Mouse (Mus musculus) kidney, postnatal 4 days (tissue): ENCODE results near the gene Foxp2.
A peak's percentile ranks its signal among the peaks of the same experiment; 100 is the strongest.

Source experiments
- DNase-seq, 2 experiments: peaks; one replicate each; pipeline ENCODE4 v3.0.0; 2021; ENCODE audit warnings: mixed read lengths in 2 of 2

Gene Foxp2

GRCm38 (mm10) chr6:14901183-14901970 lies at the start of gene Foxp2:
Gene Foxp2, plus strand, starts transcription at chr6:14901349.
- DNase-seq: peak; percentile 64 to 76

GRCm38 (mm10) chr6:14885199-14885598 lies 15.9 kb upstream of the Foxp2 start:
- DNase-seq: no peak

- no peak for DNase-seq
These were observed 4.1 kb upstream of the Foxp2 start for GRCm38 (mm10) chr6:14897028-14897427.

- peak; percentile 24 to 37 for DNase-seq
These were observed 2.9 kb upstream of the Foxp2 start for GRCm38 (mm10) chr6:14898096-14898855.

- DNase-seq: peak; percentile 5 to 6
These were observed 2.0 kb upstream of the Foxp2 start for GRCm38 (mm10) chr6:14899021-14899610.

- peak; percentile 16 to 34 for DNase-seq
These were observed 1.1 kb upstream of the Foxp2 start for GRCm38 (mm10) chr6:14899936-14900578.

- peak; percentile 68 to 73 for DNase-seq
These were observed 549 bp upstream of the Foxp2 start for GRCm38 (mm10) chr6:14900579-14901021.

- peak in 1 of 2 experiments; percentile 6 for DNase-seq
These were observed 972 bp downstream of the Foxp2 start for GRCm38 (mm10) chr6:14901971-14902670.

- no peak for DNase-seq
These were observed 2.3 kb downstream of the Foxp2 start for GRCm38 (mm10) chr6:14903271-14903965.

GRCm38 (mm10) chr6:14915066-14915465 lies 13.9 kb downstream of the Foxp2 start:
- no peak for DNase-seq

GRCm38 (mm10) chr6:14922704-14923103 lies 21.6 kb downstream of the Foxp2 start:
- DNase-seq: no peak

- DNase-seq: no peak
These were observed 23.9 kb downstream of the Foxp2 start for GRCm38 (mm10) chr6:14924976-14925489.

GRCm38 (mm10) chr6:14951060-14951459 lies 49.9 kb downstream of the Foxp2 start:
- DNase-seq: no peak

GRCm38 (mm10) chr6:14952731-14953130 lies 51.6 kb downstream of the Foxp2 start:
- DNase-seq: no peak

GRCm38 (mm10) chr6:14977042-14977441 lies 75.9 kb downstream of the Foxp2 start:
- DNase-seq: no peak

GRCm38 (mm10) chr6:14978201-14978600 lies 77.1 kb downstream of the Foxp2 start:
- DNase-seq: no peak

GRCm38 (mm10) chr6:15008113-15008512 lies 107.0 kb downstream of the Foxp2 start:
- DNase-seq: no peak

GRCm38 (mm10) chr6:15028488-15028887 lies 127.3 kb downstream of the Foxp2 start:
- DNase-seq: no peak

- DNase-seq: no peak
These were observed 128.4 kb downstream of the Foxp2 start for GRCm38 (mm10) chr6:15029446-15030125.

GRCm38 (mm10) chr6:15063246-15063645 lies 162.1 kb downstream of the Foxp2 start:
- no peak for DNase-seq

- DNase-seq: no peak
These were observed 200.4 kb downstream of the Foxp2 start for GRCm38 (mm10) chr6:15101548-15101947.
